Mouse (Mus musculus) forebrain, embryonic 13.5 days (tissue): Measurements from ENCODE around the gene Gli1. TPM values are rescaled to one million over a fixed set of nuclear protein-coding genes. Genes with fewer than 3 reads are reported as not detected.

Experiments used
- ATAC-seq: fragments of 200-750 bp; cut with Nextera tagmentation; 2 replicates; pipeline ENCODE4 v1.8.0; 2017
- H3K27ac ChIP-seq: fragments of 300-500 bp; sonication (generic); 2 replicates; pipeline ENCODE4 v1.5.1; 2015; ENCODE audit warnings: inconsistent platforms, mild to moderate bottlenecking, moderate library complexity
- H3K27me3 ChIP-seq: fragments of 300-500 bp; sonication (generic); 2 replicates; pipeline ENCODE4 v1.6.1; 2015; ENCODE audit warnings: mild to moderate bottlenecking, inconsistent platforms
- H3K36me3 ChIP-seq: fragments of 300-500 bp; sonication (generic); 2 replicates; pipeline ENCODE4 v1.6.1; 2015; ENCODE audit warnings: mild to moderate bottlenecking, inconsistent platforms; ENCODE audit not compliant: poor library complexity, severe bottlenecking
- H3K4me1 ChIP-seq: fragments of 300-500 bp; sonication (generic); 2 replicates; pipeline ENCODE4 v1.6.1; 2015; ENCODE audit warnings: inconsistent platforms
- H3K4me2 ChIP-seq: fragments of 300-500 bp; sonication (generic); 2 replicates; pipeline ENCODE4 v1.6.1; 2015; ENCODE audit warnings: inconsistent platforms, mild to moderate bottlenecking, moderate library complexity
- H3K4me3 ChIP-seq: fragments of 300-500 bp; sonication (generic); 2 replicates; pipeline ENCODE4 v1.5.1; 2015; ENCODE audit warnings: mild to moderate bottlenecking, inconsistent platforms
- H3K9ac ChIP-seq: fragments of 300-500 bp; sonication (generic); 2 replicates; pipeline ENCODE4 v1.6.1; 2015; ENCODE audit warnings: mild to moderate bottlenecking, inconsistent platforms
- H3K9me3 ChIP-seq: fragments of 300-500 bp; sonication (generic); replicated peaks from 2 replicates; pipeline ENCODE4 v1.6.1; 2016; ENCODE audit warnings: inconsistent platforms
- WGBS: fragments of 180-500 bp; shearing (Covaris S2); methylation state at CpG from one replicate; pipeline ENCODE4 v1.1.7; 2015; 5-methylcytosine and 5-hydroxymethylcytosine counted together
- polyA plus RNA-seq: library from polyadenylated mRNA; unstranded; fragments of >200 nt; fragmentation: Nextera tagmentation; extraction: Ambion mirVana; gene quantifications from 2 replicates; pipeline ENCODE4 v1.2.1, GENCODE M21; 2015

The Gli1 gene
- polyA plus RNA-seq, 1 experiment from 2014 or later: 1.1 TPM

DNA sequence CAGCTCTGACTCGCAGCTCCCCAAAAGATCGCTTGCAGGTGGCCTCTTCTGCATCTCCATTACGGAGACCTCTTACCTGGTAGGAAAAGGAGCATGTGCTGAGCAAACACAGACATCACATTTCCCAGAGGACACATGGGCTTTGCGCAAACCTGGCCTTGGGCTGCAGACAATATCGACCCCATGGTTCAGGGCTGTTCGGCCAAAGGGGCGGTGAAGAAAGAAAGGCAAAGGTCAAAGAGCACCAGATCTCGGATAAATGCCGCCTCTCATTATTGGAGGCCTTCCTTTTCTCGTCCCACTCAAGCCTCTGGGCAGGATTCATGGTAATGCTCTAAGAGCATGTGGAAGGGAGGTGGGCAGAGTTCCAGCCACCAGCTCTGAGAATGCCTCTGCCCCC is 13.6 kb upstream of the Gli1 start:
- Histone ChIP-seq H3K4me1 (0 out of 2 replicates have a peak, but pooled peaks cover 5% of the 10 kb centered on the region), H3K36me3 (no peaks in the 10 kb centered on the region), H3K27ac (no peak overlapping the region), H3K4me2 (no peak overlapping the region), H3K9ac (no peak overlapping the region), H3K9me3 (no peaks in the 10 kb centered on the region), H3K27me3 (0 out of 2 replicates have a peak, but pooled peaks cover 10% of the 10 kb centered on the region), H3K4me3 (no peak overlapping the region)
- ATAC-seq: no peak
- WGBS: 56% methylated on average over 10 of the region's 10 CpGs

DNA sequence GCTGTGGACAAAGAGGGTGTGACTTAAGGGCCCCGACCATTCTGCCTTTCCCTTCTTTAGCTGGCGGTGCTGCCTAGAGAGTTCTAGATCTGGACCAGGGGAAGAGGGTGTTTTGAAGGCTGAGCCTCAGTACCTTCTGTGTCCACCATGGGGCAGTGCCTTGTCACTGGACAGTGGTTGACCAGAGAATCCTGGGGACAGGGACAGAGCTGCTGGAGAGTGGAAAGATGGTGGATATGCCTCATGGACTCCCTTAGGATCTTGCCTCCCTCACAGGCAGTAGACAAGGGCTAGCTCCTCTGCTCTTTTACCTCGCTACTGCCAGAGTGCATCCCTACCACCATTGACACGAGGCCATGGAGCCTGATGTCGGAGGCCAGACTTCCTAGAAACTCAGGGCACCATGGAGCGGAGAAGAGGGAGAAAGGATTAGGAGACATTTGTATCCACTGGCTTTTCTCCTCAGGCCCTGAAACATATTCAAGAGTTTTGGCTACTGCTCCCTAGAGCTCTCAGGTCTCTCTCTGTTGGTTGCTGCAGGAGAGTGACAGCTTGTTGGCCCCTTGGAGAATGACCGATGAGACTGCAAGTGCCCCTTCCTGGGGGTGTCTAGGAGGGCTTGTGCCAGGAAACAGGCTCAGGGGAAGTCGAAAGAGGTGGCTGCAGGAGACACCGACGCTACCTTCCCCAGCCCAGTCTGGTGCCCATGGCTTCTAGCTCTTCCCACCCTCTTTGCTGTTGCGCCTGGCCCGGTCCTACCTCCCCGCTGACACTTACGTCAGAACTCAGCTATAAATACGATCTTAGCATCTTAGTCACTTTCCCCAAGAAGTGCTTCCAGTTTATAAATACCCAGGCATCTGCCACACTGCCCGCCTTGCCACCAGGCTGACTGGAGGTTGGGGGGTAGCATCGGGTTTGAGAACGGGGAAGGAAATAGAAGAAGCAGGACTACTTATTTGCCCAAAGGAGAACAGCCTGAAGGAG is 12.4 kb upstream of the Gli1 start, which contains the start of gene Inhbe:
Gene Inhbe, minus strand, starts transcription at position 503 of the 987 bp plus-strand sequence.
- H3K4me1 ChIP-seq: 0 out of 2 replicates have a peak, but pooled peaks cover 5% of the 10 kb centered on the region
- no peak within 1 kb of the TSS for H3K27ac ChIP-seq
- no peak within 1 kb of the TSS for H3K4me2 ChIP-seq
- ATAC-seq: no peak
- no peaks in the 10 kb centered on the region for H3K9me3 ChIP-seq
- H3K27me3 ChIP-seq: 0 out of 2 replicates have a peak, but pooled peaks cover 15% of the 10 kb centered on the region
- H3K4me3 ChIP-seq: no peak within 1 kb of the TSS
- H3K36me3 ChIP-seq: no peaks in the 10 kb centered on the region
- no peak within 1 kb of the TSS for H3K9ac ChIP-seq
- WGBS: 88% methylated on average over 18 of the region's 18 CpGs

GRCm38 (mm10) chr10:127352766-127353165 is 11.0 kb upstream of the Gli1 start:
- H3K27me3 ChIP-seq: 0 out of 2 replicates have a peak, but pooled peaks cover 15% of the 10 kb centered on the region
- 91% methylated on average over 11 of the region's 11 CpGs for WGBS
- H3K27ac ChIP-seq: no peak overlapping the region
- ATAC-seq: no peak
- H3K36me3 ChIP-seq: no peaks in the 10 kb centered on the region
- H3K4me1 ChIP-seq: 0 out of 2 replicates have a peak, but pooled peaks cover 5% of the 10 kb centered on the region
- H3K4me3 ChIP-seq: no peak overlapping the region
- H3K9me3 ChIP-seq: no peaks in the 10 kb centered on the region
- H3K9ac ChIP-seq: no peak overlapping the region
- no peak overlapping the region for H3K4me2 ChIP-seq

GRCm38 (mm10) chr10:127352187-127352586 is 10.4 kb upstream of the Gli1 start:
- no peak overlapping the region for H3K27ac ChIP-seq
- no peaks in the 10 kb centered on the region for H3K36me3 ChIP-seq
- no peak for ATAC-seq
- H3K4me1 ChIP-seq: 0 out of 2 replicates have a peak, but pooled peaks cover 5% of the 10 kb centered on the region
- no peaks in the 10 kb centered on the region for H3K9me3 ChIP-seq
- H3K9ac ChIP-seq: no peak overlapping the region
- 91% methylated on average over 9 of the region's 9 CpGs for WGBS
- H3K4me3 ChIP-seq: no peak overlapping the region
- 0 out of 2 replicates have a peak, but pooled peaks cover 15% of the 10 kb centered on the region for H3K27me3 ChIP-seq
- H3K4me2 ChIP-seq: no peak overlapping the region

DNA sequence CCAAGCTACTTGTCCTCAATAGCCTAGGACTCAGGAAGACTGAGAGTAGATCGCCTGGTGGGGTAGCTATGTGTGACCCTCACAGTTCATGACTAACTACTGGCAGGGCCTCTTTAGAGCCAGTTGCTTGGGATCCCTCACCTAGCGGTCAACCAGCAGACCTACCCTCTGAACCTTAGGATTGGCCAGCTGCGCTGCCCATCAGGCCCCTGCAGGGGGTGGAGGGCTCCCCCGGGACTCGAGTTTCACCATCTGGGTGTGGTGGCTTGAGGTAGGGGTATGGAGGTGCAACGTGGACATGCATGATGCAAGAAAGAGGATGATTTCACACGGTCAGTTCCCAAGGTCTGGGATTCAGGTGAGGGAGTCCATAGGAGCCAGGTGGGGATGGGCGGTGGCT is 9.9 kb upstream of the Gli1 start:
- no peak for ATAC-seq
- H3K27me3 ChIP-seq: 0 out of 2 replicates have a peak, but pooled peaks cover 15% of the 10 kb centered on the region
- H3K4me2 ChIP-seq: no peak overlapping the region
- no peaks in the 10 kb centered on the region for H3K36me3 ChIP-seq
- 78% methylated on average over 8 of the region's 8 CpGs for WGBS
- no peak overlapping the region for H3K4me3 ChIP-seq
- 0 out of 2 replicates have a peak, but pooled peaks cover 5% of the 10 kb centered on the region for H3K4me1 ChIP-seq
- H3K9me3 ChIP-seq: no peaks in the 10 kb centered on the region
- no peak overlapping the region for H3K27ac ChIP-seq
- H3K9ac ChIP-seq: no peak overlapping the region

DNA sequence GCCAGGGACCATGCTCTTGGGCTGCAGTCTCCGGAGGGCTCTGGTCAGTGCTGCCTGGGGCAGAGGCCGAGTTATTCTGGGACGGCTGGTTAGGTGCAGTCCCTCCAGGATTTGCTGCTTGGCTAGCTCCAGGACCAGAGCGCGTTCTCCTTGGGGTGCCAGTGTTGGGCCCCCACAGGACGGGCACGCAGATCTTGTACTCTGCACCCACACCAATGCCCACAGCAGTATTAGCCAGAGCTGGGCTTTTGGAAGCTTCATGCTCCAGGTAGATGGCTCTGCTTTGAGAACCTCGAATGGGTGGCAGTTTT is 9.5 kb upstream of the Gli1 start:
- H3K9me3 ChIP-seq: no peaks in the 10 kb centered on the region
- no peak; the same call in 1 of the 2 replicates for ATAC-seq
- 0 out of 2 replicates have a peak, but pooled peaks cover 5% of the 10 kb centered on the region for H3K4me1 ChIP-seq
- peak overlapping the region; percentile 51; the same call in 1 of the 2 replicates for H3K4me2 ChIP-seq
- H3K27me3 ChIP-seq: 0 out of 2 replicates have a peak, but pooled peaks cover 15% of the 10 kb centered on the region
- no peaks in the 10 kb centered on the region for H3K36me3 ChIP-seq
- no peak overlapping the region for H3K9ac ChIP-seq
- H3K4me3 ChIP-seq: no peak overlapping the region
- 87% methylated on average over 8 of the region's 8 CpGs for WGBS
- H3K27ac ChIP-seq: no peak overlapping the region

DNA sequence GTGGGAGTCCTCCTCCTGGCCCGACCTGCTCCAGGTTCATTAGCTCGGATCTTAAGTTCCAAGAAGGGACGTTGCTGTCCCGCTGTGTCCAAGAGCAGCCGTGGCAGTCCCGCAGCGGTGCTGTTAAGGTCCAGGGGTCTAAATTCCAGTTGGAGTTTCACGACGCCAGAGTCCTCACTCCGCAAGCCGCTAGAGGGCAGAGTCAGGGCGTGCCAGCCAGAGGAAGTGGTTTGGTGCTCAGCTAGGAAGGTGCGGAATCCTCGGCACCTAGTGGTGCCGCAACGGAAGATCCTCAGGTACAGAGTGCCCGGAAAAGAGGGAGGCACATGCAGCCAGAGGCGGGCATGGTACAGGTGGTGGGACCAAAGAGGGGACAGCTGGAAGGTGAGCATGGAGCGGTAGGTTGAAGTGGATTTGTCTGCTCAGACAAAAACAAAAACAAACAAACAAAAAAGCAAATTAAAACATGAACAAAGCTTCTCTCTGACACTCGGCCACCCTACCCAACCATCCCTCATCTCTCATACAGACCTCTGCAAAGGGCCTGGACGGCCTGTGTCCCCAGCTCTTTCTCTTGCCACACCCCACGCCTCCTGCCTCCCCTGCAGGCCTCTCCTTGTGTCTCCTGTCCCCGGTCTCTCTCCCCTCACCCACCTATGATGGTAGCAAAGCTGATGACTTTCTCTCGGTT is 9.0 kb upstream of the Gli1 start:
- Histone ChIP-seq H3K36me3 (no peaks in the 10 kb centered on the region), H3K27ac (no peak overlapping the region), H3K9me3 (no peaks in the 10 kb centered on the region), H3K27me3 (0 out of 2 replicates have a peak, but pooled peaks cover 15% of the 10 kb centered on the region), H3K4me2 (peak overlapping the region; percentile 51), H3K4me1 (0 out of 2 replicates have a peak, but pooled peaks cover 5% of the 10 kb centered on the region), H3K9ac (peak overlapping the region; percentile 52; the same call in 1 of the 2 replicates), H3K4me3 (peak overlapping the region; percentile 17; the same call in 1 of the 2 replicates)
- WGBS: 16% methylated on average over 24 of the region's 24 CpGs
- peak; percentile 68; the same call in 1 of the 2 replicates for ATAC-seq

- Histone ChIP-seq H3K27ac (no peak overlapping the region), H3K9me3 (0 out of 2 replicates have a peak, but pooled peaks cover 6% of the 10 kb centered on the region), H3K4me1 (0 out of 2 replicates have a peak, but pooled peaks cover 5% of the 10 kb centered on the region), H3K9ac (no peak overlapping the region), H3K27me3 (0 out of 2 replicates have a peak, but pooled peaks cover 15% of the 10 kb centered on the region), H3K4me2 (no peak overlapping the region), H3K4me3 (no peak overlapping the region), H3K36me3 (no peaks in the 10 kb centered on the region)
- no peak for ATAC-seq
- WGBS: 80% methylated on average over 8 of the region's 8 CpGs
Observed at GRCm38 (mm10) chr10:127349810-127350209, 8.0 kb upstream of the Gli1 start.

DNA sequence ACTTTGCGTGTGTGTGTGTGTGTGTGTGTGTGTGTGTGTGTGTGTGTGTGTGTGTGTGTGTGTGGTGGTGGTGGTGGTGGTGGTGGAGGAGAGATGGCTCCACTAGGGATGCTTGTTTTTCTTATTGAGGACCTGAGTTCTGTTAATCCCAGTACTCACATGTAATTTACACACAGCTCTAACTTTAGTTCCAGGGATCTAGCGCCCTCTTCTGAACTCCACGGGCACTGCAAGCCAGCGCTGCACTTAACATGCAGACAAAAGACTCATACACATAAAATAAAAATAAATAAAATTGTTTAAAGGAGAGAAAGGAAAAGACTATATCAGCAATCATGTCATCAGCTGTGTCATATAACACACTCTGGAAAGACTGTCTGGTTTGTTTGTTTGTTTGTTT is 7.2 kb upstream of the Gli1 start:
- Histone ChIP-seq H3K27me3 (0 out of 2 replicates have a peak, but pooled peaks cover 15% of the 10 kb centered on the region), H3K4me2 (no peak overlapping the region), H3K4me1 (0 out of 2 replicates have a peak, but pooled peaks cover 5% of the 10 kb centered on the region), H3K36me3 (no peaks in the 10 kb centered on the region), H3K9me3 (0 out of 2 replicates have a peak, but pooled peaks cover 6% of the 10 kb centered on the region), H3K4me3 (no peak overlapping the region), H3K27ac (no peak overlapping the region), H3K9ac (no peak overlapping the region)
- no peak for ATAC-seq
- WGBS: 67% methylated on average over 4 of the region's 4 CpGs

- Histone ChIP-seq H3K9me3 (0 out of 2 replicates have a peak, but pooled peaks cover 6% of the 10 kb centered on the region), H3K27me3 (peaks cover 18% of the 10 kb centered on the region), H3K4me2 (no peak overlapping the region), H3K36me3 (no peaks in the 10 kb centered on the region), H3K4me3 (no peak overlapping the region), H3K4me1 (peaks cover 18% of the 10 kb centered on the region), H3K27ac (no peak overlapping the region), H3K9ac (no peak overlapping the region)
- no peak for ATAC-seq
- 85% methylated on average over 3 of the region's 3 CpGs for WGBS
Observed at GRCm38 (mm10) chr10:127346173-127346572, 4.4 kb upstream of the Gli1 start.

- Histone ChIP-seq H3K9me3 (0 out of 2 replicates have a peak, but pooled peaks cover 6% of the 10 kb centered on the region), H3K4me2 (no peak overlapping the region), H3K36me3 (no peaks in the 10 kb centered on the region), H3K27me3 (peaks cover 32% of the 10 kb centered on the region), H3K4me3 (no peak overlapping the region), H3K4me1 (peaks cover 37% of the 10 kb centered on the region), H3K9ac (no peak overlapping the region), H3K27ac (no peak overlapping the region)
- no peak for ATAC-seq
- 66% methylated on average over 3 of the region's 3 CpGs for WGBS
Observed at GRCm38 (mm10) chr10:127343029-127343428, 1.3 kb upstream of the Gli1 start.
